Mouse (Mus musculus) spleen, postnatal 10 days (tissue): ENCODE measurements around the gene Lig4.

Source experiments
- DNase-seq, 2 experiments: peaks; one replicate each; pipeline ENCODE4 v3.0.0; 2021 to 2022; ENCODE audit warnings: low spot score in 2 of 2

The Lig4 gene

DNA sequence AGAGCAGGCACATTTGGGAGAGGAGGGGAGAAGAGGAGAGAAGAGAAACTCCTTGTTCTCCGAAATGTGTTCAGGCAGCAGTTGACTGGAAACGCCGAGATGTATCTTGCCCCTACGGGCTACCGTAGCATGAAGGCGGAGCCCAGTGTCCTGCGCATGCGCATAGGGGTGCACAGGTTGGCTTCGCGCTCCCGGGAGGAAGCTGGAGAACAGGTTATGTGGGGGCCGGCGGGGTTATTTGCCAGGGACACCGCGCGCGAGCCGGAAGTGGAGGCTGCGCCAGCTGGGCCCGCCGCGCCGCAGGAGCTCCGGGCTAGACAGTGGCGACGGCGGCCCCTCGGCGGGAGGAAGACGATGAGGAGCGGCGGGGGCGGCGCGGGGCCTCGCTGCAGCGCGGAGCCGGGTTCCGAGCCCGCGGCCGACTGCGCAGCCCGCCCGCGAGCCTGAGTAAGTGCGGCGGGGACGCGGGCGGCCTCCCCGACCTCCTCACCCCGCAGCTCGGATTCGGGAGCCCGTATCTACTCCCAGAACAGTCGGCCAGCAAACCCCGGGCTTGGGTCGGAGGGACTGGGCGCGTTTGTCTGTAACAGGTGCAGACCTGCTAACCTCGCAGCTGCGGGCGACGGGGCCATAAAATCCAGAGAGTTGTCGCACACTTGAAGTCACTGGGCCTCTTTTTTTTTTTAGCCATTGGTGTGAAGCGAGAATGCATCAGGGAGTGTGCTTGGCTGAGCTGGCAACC, at the start of gene Lig4, which contains the start of gene Abhd13:
Gene Lig4 (minus strand): TSS at position 114 of the 742 bp plus-strand sequence.
Gene Abhd13 (plus strand): TSS at position 135 of the 742 bp plus-strand sequence.
- DNase-seq, result peak; percentile 96 to 97

- no peak for DNase-seq
Observed at GRCm38 (mm10) chr8:10017231-10017630, 39.7 kb upstream of the Lig4 start.

DNA sequence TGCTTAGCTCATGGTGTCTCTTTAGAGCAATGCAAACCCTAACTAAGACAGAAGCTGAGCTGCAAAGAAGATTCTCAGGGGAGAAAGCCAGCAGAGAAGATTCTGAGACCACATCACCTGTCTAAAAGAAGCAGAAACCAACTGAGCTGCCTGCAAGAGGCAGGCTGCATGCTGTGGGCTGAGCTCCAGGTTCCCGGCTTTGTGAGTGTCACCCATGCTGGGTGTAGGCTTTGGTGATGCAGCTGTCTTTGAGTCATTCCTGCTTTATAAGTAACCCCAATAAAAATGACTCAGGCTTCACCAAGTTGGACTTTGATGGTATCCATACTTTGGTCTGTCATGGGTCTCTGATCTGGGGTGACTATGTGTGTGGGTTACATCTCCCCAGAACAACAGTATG, 38.8 kb upstream of the Lig4 start:
- DNase-seq, result no peak

GRCm38 (mm10) chr8:10007660-10008028, 30.2 kb upstream of the Lig4 start:
- DNase-seq, result no peak

DNA sequence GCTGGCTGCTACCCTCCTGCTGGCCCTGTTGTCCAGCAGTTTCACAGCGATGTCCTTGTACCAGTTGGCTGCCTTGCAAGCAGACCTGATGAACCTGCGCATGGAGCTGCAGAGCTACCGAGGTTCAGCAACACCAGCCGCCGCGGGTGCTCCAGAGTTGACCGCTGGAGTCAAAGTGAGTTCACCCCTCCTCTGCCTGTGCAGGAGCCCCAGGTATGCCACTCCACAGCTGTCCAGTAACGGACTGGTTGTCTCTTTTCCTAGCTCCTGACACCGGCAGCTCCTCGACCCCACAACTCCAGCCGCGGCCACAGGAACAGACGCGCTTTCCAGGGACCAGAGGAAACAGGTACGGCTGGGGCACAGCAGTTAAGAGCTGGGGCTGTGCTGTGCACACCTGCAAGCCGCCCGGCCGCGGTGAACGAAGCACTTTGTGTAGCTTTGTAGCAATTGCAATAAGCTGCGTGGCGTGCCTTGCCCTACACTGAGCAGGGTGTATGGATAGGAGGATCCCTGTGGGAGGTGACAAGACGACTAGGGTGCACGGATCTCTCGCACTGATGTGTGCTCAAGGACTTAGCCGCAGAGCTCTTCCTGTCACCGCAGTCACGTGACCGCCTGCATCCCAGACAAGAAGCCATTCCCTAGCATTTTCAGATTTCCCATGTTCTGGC, 29.6 kb upstream of the Lig4 start:
- no peak for DNase-seq

DNA sequence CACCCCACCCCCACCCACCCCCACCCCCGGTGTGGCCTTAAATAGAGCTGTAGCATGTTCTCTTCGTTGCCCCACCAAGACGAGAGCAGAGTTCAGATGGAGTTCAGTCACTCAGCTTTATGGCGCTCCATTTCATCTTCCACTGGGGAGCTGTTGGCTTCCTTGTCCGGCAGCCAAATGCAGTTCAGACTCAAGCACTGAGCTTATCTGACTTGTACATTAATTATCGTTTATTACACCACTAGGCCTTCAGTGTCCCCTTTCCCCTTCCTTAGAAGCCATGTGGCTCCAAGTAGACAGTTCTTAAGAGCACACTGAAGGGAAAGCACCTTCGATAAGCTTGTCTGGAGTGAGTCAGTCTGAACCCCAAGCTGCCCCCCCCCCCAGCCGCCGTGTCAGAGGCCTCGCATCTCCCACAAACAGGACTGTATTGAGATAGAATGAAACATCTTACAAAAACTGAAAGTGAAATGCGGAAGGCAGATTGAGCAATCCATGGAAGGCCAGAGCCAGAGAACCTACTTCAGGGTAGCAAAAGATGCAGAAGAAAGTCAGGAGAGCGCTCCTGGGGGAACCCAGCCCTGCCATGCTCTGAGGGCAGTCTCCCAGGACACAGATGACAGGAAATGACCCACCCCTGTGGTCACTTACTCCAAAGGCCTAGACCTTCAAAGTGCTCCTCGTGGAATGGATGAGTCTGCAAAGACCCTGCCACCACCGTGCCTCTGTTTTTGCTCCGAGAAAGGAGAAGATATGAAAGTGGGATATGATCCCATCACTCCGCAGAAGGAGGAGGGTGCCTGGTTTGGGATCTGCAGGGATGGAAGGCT, 28.9 kb upstream of the Lig4 start, which contains the start of gene Tnfsf13b:
Gene Tnfsf13b (plus strand): TSS at position 312 of the 830 bp plus-strand sequence.
- DNase-seq, result no peak

DNA sequence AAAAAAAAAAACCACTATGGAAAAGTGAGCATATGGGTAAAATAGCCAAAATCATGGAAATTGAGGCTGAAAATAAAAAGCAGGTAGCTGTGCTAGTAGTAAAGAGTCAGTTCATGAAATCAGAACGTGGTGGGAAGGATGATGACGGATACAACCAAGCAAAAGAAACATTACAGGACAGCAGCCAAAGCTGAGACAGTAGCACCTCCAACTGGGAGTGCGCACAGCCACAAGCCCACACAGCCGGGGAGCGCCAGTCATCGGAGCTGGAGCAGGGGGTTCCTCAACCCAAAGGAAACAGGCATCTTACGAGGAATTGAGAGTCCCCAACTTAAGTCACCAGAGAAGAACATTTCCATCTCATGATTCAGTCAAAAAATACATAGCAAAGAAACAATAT, 26.6 kb upstream of the Lig4 start:
- DNase-seq, result no peak

DNA sequence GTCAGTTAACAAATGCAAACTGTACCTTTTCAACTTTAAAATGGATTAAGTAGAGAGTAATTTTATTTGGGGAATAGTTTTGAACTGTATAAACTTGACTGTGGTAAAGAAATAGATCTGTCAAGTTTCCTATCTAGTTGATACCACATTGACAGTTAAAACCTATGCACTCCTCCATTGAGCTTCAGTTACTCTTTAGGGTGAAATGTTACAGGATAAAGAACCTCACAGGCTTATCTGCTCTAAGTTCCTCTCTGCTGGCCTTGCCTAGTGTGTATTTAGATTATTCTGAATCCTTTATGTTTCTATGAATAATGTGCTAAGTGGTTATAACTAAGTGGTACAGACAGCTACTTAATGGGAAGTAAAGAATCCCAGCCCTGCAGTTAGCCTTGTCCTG, 2.7 kb upstream of the Lig4 start:
- no peak for DNase-seq

DNA sequence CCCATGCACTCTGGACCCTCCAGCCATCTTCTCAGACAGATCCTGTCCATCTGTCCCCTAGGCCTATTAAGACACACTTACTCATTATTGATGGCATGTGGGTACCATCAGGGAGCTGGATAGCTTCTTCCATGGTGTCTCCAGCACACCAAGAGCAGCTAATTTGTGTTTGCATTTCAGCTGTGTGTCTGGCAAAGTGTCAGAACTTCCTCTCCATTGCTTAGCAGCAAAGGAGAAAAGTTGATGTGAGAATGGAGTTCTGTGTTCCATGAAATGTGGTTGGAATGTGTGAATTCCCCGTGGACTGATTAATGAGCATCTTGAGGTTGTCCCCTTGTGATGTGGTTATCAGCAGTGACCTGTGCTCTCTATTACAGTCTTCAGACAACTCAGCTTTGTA, 2.3 kb upstream of the Lig4 start:
- DNase-seq, result no peak

DNA sequence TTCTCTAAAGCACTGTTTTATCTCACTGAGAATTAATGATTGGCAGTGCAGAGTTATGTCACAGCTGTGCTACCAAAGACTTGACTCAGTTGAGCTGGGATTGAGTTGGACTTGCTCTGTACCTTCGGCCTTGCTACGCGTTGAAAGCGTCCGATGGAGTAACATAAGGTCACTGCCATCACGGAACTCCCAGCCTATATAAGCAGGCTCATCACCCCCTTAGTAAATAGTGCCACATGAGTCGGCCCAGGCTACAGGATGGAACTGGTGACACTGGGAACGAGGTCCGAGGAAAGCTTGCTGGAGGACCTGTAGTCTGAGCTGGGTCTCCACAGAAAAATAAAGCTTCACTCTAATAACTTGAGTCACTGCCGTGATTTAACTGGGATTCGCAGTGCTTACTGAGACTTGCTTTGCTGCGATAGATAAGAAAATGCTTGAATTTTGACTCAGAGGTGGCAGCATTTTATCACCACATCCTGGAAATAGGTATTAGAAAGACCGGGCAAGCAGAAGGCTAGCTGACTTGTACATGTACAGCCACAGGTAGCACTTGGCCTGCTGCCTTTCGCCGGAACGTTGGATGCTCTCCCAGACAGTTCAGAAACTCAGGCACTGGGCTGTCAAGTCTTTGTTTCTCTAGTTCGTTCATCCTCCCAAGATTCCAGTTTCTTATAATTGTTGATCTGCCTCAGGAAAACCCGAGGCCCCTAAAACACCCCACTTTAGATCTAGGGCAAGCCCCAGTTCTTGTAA, 1.2 kb upstream of the Lig4 start:
- no peak for DNase-seq

DNA sequence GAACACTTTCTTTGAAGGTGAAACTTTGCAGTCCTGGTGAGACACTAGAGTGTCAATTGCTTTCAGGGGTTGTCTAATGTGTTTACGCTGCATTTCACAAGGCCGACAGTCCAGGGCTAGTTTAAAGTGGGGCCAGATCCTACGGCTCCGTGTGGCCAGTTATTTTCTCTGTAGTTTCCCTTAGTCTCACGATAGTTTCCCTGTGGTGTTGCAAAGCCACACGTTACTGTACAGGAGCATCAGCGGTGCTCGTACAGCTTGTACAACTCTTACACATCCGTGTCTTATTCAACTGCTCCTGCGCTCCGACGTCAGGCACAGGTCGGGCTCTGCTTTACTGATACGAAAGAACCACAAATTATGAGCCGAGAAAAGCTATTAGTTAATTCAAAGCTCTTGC, 470 bp downstream of the Lig4 start:
- peak; percentile 20 to 26 for DNase-seq

- DNase-seq, result peak; percentile 89 to 98
Observed at GRCm38 (mm10) chr8:9975898-9976611, 1.4 kb downstream of the Lig4 start.

DNA sequence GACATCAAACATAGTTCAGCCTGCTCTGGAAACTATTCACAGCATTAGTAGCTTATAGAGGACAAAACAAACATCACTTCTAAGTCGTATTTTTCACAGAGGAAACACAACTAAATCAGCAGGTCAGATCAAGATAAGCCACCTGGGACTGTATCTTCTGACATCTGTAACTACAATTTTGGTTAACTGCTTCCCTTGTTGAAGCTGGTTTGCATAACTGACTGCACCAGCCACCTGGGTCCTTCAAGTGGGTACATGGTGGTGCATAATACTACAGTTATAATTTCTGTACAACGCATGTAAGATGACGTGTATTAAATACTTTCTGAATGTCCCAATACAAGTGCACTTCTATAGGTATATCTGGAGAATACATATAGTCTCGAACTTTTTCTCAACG, 2.2 kb downstream of the Lig4 start:
- DNase-seq, result no peak

- DNase-seq, result no peak
Observed at GRCm38 (mm10) chr8:9971866-9972265, 5.6 kb downstream of the Lig4 start.

DNA sequence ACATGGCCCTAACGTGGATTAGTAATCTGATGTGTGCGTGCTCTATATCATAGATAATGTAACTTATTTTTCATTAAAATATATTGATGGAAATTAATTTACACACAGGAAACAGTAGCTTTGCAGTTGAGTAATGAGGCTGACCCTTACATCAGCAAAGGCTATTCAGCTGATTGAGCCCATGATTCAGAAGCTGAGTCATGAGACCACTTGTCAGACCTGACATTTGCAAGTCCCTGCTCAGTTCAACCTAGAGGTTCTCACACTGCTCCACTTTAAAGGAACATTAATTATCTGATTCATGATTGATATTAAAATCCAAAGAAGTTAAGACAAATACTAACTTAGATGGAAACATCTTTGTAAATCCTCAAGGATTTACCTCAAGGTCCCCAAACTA, 17.6 kb downstream of the Lig4 start:
- no peak for DNase-seq

DNA sequence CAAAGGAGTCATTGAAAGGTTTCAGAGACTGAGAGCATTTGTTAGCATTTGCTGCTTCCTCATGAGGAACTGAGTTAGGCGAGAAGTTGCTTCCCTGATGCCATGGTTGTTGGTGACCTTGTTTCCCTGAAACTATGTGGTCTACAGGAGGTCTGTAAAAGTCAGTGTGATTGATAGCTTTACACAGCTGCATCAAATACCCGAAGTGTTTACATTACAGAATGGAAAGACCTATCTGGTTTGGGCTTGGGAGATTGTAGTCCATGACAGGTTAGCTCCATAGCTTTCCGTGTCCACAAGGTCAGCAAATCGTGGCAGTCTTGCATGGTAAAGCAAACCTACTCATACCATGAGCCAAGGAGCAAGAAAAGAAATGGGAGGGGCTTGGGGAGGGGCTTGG, 19.1 kb downstream of the Lig4 start:
- DNase-seq, result no peak

DNA sequence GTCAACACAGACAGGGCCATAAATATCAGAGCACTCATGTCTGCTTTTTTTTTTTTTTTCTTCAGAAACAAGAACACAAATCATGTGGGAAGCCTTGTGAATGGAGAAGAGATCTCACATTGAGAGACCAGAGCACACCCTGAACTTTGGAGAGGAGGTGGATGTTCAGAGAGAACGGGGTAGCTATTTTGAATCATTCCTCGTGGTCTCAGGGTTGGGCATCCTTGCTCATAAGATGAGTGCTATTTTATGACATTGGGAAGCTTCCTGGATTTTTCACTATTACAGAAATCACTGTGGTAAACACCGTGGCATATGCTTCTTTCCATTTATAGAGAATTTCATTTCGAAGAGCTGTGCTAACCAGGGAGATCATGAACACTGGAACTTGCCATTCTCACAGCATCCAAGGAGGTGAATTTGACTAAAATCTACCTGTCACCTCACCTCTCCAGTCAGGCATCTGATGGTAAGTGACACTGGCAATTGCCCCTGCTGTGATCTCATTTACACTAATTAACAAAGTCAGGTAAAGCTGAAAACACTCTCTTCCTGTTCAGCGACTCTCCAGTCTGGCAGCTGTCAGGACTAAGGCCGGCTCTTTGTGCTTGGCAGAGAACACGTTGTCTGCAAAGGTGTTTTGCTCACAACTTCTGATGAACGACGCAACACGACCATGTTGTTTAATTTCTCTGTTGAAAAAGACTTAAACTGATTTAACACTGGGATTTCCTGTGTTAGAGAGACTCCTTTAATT, 28.2 kb downstream of the Lig4 start:
- no peak for DNase-seq

- no peak for DNase-seq
Observed at GRCm38 (mm10) chr8:9935574-9935973, 41.9 kb downstream of the Lig4 start.

DNA sequence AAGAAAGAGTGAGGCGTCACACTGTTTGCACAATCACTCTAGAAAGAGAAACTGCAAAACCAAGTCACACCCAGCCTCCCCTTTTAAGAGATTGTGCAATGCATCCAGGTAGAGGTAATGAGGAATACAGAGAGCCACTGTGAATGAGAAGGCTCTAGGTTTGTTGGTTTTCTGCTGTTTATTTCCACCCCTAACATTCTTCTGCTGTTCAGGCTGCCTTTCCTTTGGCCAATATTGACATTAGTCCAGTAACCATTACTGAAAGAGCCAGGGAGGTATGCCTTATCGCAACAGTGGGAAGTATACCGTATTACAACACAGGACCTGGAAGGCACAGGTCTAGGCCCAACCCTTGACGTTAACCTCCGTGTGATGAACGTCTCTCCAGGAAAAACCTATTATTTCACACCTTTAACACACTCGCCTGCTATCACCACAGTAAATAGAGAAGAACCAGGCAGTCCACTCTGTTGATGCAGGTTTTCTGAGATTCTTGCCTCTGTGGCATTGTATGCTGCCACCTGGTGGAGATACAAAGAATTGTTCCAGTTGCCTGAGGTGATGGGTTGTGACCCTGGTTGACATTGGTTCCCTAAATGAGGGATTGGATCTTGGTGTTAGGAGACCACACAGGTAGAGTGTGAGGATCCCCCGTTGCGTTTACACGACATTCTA, 42.5 kb downstream of the Lig4 start:
- peak; percentile 17 to 48 for DNase-seq

DNA sequence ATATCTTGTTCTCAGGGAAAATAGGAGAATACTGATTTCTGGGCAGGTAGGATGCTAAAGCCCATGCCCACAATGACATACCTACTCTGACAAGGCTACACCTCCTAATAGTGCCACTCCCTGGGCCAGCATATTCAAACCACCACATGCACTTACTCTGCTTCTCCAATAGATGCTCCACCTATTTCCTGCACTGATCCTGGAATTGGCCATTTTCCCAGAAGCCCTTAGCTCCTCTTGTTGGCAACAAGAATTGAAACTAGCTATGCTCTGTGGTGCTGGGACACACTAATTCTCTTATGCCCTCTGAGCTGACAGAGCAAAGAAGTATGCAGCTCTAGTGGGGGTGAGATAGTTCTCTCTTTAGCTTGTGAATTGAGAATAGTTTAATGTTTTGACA, 44.8 kb downstream of the Lig4 start:
- DNase-seq, result no peak
